Mouse (Mus musculus) embryonic facial prominence, embryonic 15.5 days (tissue): Measurements from ENCODE around the gene Sost. TPM values are rescaled to one million over a fixed set of nuclear protein-coding genes. Genes with fewer than 3 reads are reported as not detected.

Experiments used
- ATAC-seq: fragments of 200-750 bp; cut with Nextera tagmentation; 2 replicates; pipeline ENCODE4 v1.8.0; 2017; ENCODE audit warnings: low read depth, moderate TSS enrichment; ENCODE audit not compliant: insufficient number of reproducible peaks, low FRiP score, low TSS enrichment
- H3K27ac ChIP-seq: fragments of 300-500 bp; sonication (generic); replicated peaks from 2 replicates; pipeline ENCODE4 v1.5.1; 2015; ENCODE audit warnings: mild to moderate bottlenecking, inconsistent platforms
- H3K27me3 ChIP-seq: fragments of 300-500 bp; sonication (generic); 2 replicates; pipeline ENCODE4 v1.6.1; 2015; ENCODE audit warnings: inconsistent platforms
- H3K36me3 ChIP-seq: fragments of 300-500 bp; sonication (generic); 2 replicates; pipeline ENCODE4 v1.6.1; 2015; ENCODE audit warnings: mild to moderate bottlenecking, inconsistent platforms
- H3K4me1 ChIP-seq: fragments of 300-500 bp; sonication (generic); 2 replicates; pipeline ENCODE4 v1.6.1; 2015; ENCODE audit warnings: inconsistent platforms
- H3K4me2 ChIP-seq: fragments of 300-500 bp; sonication (generic); replicated peaks from 2 replicates; pipeline ENCODE4 v1.6.1; 2015; ENCODE audit warnings: mild to moderate bottlenecking, inconsistent platforms
- H3K4me3 ChIP-seq: fragments of 300-500 bp; sonication (generic); replicated peaks from 2 replicates; pipeline ENCODE4 v1.5.1; 2015; ENCODE audit warnings: mild to moderate bottlenecking, inconsistent platforms
- H3K9ac ChIP-seq: fragments of 300-500 bp; sonication (generic); 2 replicates; pipeline ENCODE4 v1.6.1; 2015; ENCODE audit warnings: inconsistent platforms
- H3K9me3 ChIP-seq: fragments of 300-500 bp; sonication (generic); replicated peaks from 2 replicates; pipeline ENCODE4 v1.6.1; 2016; ENCODE audit warnings: inconsistent platforms
- WGBS: fragments of 180-500 bp; shearing (Covaris S2); methylation state at CpG from one replicate; pipeline ENCODE4 v1.1.7; 2015; 5-methylcytosine and 5-hydroxymethylcytosine counted together
- polyA plus RNA-seq: library from polyadenylated mRNA; unstranded; fragments of >200 nt; fragmentation: Nextera tagmentation; extraction: Ambion mirVana; gene quantifications from 2 replicates; pipeline ENCODE4 v1.2.1, GENCODE M21; 2015

The Sost gene
- polyA plus RNA-seq, result 0.23 and 0.49 TPM in 2 replicates

GRCm38 (mm10) chr11:101966965-101967614 is at the start of gene Sost:
Gene Sost, minus strand, starts transcription at chr11:101967015.
- Histone ChIP-seq H3K9ac (no peak within 1 kb of the TSS), H3K9me3 (no peaks in the 10 kb centered on the region), H3K27ac (no peak within 1 kb of the TSS), H3K36me3 (no peaks in the 10 kb centered on the region), H3K4me2 (no peak within 1 kb of the TSS), H3K27me3 (peaks cover 56% of the 10 kb centered on the region), H3K4me3 (no peak within 1 kb of the TSS), H3K4me1 (peaks cover 30% of the 10 kb centered on the region)
- no peak for ATAC-seq
- WGBS, result 27% methylated on average over 10 of the region's 10 CpGs

DNA sequence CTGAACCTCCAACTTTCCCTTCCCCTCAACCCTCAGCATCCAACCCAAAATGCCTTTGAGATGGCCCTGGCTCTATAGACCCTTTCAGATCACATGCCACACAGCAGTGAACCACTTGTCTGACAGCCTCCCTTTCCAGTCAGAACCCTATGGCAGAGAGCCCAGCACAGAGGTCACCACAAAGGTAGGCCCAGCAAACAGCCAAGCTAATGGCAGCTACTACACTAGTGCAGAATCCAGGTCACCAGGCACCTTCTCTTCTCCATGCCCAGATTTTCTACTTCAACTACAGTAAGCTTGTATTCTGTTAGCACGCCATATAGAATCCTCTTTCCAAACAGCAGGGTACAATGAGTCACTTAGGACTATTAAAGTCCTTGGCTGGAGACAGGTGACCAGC is 49.3 kb upstream of the Sost start:
- ATAC-seq, result no peak
- Histone ChIP-seq H3K9me3 (no peaks in the 10 kb centered on the region), H3K4me3 (no peak overlapping the region), H3K27ac (no peak overlapping the region), H3K9ac (no peak overlapping the region), H3K27me3 (no peaks in the 10 kb centered on the region), H3K4me2 (no peak overlapping the region), H3K4me1 (no peaks in the 10 kb centered on the region), H3K36me3 (no peaks in the 10 kb centered on the region)
- 97% methylated on average over 1 of the region's 1 CpGs for WGBS

DNA sequence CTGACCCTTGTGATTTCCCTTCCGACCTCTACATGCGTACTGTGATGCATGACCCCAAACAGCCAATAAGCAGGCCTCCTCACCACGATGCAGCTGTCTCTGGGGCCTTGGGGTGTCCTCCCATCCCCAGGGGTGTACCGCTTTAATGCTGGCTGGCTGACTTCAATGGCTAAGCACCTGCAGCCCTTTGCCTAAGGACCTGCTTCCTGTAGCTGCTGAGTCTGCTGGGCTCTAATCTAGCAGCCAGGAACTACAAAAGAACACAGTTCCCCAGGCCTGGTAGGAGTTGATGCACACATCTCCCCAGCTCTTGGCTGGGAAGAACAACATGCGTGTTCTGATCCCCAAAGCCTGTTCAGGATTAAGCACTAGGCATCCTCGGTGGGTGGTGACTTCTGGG is 48.7 kb upstream of the Sost start:
- WGBS, result 61% methylated on average over 6 of the region's 6 CpGs
- H3K36me3 ChIP-seq, result no peaks in the 10 kb centered on the region
- H3K4me3 ChIP-seq, result no peak overlapping the region
- ATAC-seq, result no peak
- H3K27ac ChIP-seq, result no peak overlapping the region
- no peak overlapping the region for H3K4me2 ChIP-seq
- no peaks in the 10 kb centered on the region for H3K27me3 ChIP-seq
- no peaks in the 10 kb centered on the region for H3K4me1 ChIP-seq
- H3K9ac ChIP-seq, result no peak overlapping the region
- no peaks in the 10 kb centered on the region for H3K9me3 ChIP-seq

- no peaks in the 10 kb centered on the region for H3K9me3 ChIP-seq
- ATAC-seq, result no peak
- no peak overlapping the region for H3K27ac ChIP-seq
- WGBS, result 91% methylated on average over 8 of the region's 8 CpGs
- no peak overlapping the region for H3K4me2 ChIP-seq
- H3K36me3 ChIP-seq, result no peaks in the 10 kb centered on the region
- H3K27me3 ChIP-seq, result no peaks in the 10 kb centered on the region
- no peak overlapping the region for H3K9ac ChIP-seq
- no peaks in the 10 kb centered on the region for H3K4me1 ChIP-seq
- no peak overlapping the region for H3K4me3 ChIP-seq
Measured at GRCm38 (mm10) chr11:102013201-102013600, 46.4 kb upstream of the Sost start.

DNA sequence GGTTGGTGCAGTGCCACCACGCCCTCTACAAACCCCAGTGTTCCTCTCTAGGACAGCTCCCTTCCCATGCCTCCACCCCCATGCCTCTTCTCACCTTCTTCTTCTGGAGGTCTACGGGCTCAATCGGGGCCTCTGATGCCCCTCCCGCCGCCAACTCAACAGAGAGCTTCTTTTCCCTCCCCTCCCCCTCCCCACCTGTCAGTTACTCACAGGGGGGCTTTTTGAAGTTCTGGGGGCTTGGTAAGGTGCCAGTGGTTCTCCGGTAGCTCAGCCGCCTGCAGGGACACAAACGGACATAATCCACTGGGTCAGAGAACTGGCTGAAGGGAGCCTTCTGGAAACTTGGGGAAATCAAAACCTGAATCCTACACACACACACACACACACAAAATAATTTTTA is 44.7 kb upstream of the Sost start:
- H3K4me3 ChIP-seq, result no peak overlapping the region
- ATAC-seq, result no peak
- no peaks in the 10 kb centered on the region for H3K36me3 ChIP-seq
- no peaks in the 10 kb centered on the region for H3K4me1 ChIP-seq
- 73% methylated on average over 8 of the region's 8 CpGs for WGBS
- no peak overlapping the region for H3K9ac ChIP-seq
- no peak overlapping the region for H3K27ac ChIP-seq
- no peaks in the 10 kb centered on the region for H3K9me3 ChIP-seq
- no peak overlapping the region for H3K4me2 ChIP-seq
- H3K27me3 ChIP-seq, result no peaks in the 10 kb centered on the region

- no peaks in the 10 kb centered on the region for H3K4me1 ChIP-seq
- H3K27me3 ChIP-seq, result no peaks in the 10 kb centered on the region
- WGBS, result 65% methylated on average over 13 of the region's 13 CpGs
- H3K27ac ChIP-seq, result no peak overlapping the region
- no peak for ATAC-seq
- no peaks in the 10 kb centered on the region for H3K36me3 ChIP-seq
- H3K4me3 ChIP-seq, result no peak overlapping the region
- no peaks in the 10 kb centered on the region for H3K9me3 ChIP-seq
- H3K4me2 ChIP-seq, result no peak overlapping the region
- H3K9ac ChIP-seq, result no peak overlapping the region
Measured at GRCm38 (mm10) chr11:102010140-102010539, 43.3 kb upstream of the Sost start.

DNA sequence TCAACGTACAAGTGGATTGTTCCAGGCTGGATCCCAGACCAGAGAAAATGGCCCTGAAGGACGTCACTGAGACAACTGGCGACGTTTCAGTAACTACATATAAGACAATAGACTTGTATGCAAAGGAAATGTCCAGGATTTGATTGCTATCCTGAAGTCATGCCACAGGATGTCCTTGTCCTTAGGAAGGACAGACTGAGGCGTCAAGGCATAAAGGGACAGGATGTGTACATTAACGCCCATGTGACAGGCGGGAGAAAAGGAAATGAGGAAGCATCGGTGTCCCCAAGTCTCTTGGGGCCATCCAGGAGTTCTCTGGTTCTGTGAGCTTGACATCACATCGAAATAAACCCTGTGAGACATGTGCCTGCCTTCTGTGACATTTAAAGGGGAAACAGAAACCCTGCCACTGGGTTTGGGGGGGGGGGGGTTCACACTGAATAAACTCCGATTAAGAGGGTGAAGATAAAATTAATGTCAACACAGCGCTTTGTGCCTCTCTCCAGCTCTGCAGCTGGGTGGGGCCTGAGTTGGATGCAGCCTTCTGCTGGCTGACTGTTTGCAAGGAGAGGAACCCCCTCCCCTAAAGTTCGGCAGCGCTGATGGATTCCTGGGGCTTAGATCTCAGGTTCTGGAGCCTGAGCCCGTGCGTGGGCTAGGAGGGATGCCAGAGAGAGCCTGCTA is 42.3 kb upstream of the Sost start:
- Histone ChIP-seq H3K9me3 (no peaks in the 10 kb centered on the region), H3K4me1 (no peaks in the 10 kb centered on the region), H3K4me3 (no peak overlapping the region), H3K36me3 (no peaks in the 10 kb centered on the region), H3K27me3 (no peaks in the 10 kb centered on the region), H3K9ac (no peak overlapping the region), H3K27ac (no peak overlapping the region), H3K4me2 (no peak overlapping the region)
- 74% methylated on average over 15 of the region's 15 CpGs for WGBS
- no peak for ATAC-seq

DNA sequence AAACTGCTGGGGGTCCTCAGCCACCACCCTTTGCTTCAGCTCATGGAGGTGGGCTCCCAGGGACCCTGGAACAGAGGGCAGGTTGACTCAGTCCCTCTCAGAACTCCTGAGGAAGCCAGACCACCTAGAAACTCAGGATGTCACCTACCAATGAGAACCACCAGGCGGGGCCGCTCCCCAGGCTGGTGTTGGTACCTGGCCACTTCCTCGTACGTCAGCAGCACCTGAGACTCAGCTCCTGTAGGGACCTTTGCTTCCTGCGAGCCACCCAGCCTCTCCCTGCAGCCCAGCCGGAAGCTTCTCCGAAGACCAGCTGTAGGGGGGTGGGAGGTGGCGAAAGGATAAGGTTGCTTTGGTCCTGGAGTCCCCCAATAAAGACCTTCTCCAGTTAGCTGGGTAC is 41.6 kb upstream of the Sost start:
- Histone ChIP-seq H3K4me1 (no peaks in the 10 kb centered on the region), H3K27ac (no peak overlapping the region), H3K4me2 (no peak overlapping the region), H3K4me3 (no peak overlapping the region), H3K36me3 (no peaks in the 10 kb centered on the region), H3K9ac (no peak overlapping the region), H3K9me3 (no peaks in the 10 kb centered on the region), H3K27me3 (no peaks in the 10 kb centered on the region)
- no peak for ATAC-seq
- WGBS, result 91% methylated on average over 8 of the region's 8 CpGs

- Histone ChIP-seq H3K4me2 (no peak overlapping the region), H3K27me3 (no peaks in the 10 kb centered on the region), H3K4me3 (no peak overlapping the region), H3K27ac (no peak overlapping the region), H3K9me3 (no peaks in the 10 kb centered on the region), H3K36me3 (no peaks in the 10 kb centered on the region), H3K4me1 (no peaks in the 10 kb centered on the region), H3K9ac (no peak overlapping the region)
- no peak for ATAC-seq
- WGBS, result 77% methylated on average over 5 of the region's 5 CpGs
Measured at GRCm38 (mm10) chr11:102006688-102007087, 39.9 kb upstream of the Sost start.

GRCm38 (mm10) chr11:102006271-102006670 is 39.5 kb upstream of the Sost start:
- H3K36me3 ChIP-seq, result no peaks in the 10 kb centered on the region
- no peaks in the 10 kb centered on the region for H3K27me3 ChIP-seq
- H3K9ac ChIP-seq, result no peak overlapping the region
- no peak overlapping the region for H3K4me3 ChIP-seq
- no peaks in the 10 kb centered on the region for H3K9me3 ChIP-seq
- no peak overlapping the region for H3K27ac ChIP-seq
- ATAC-seq, result no peak
- H3K4me2 ChIP-seq, result no peak overlapping the region
- H3K4me1 ChIP-seq, result no peaks in the 10 kb centered on the region
- WGBS, result 71% methylated on average over 9 of the region's 9 CpGs

DNA sequence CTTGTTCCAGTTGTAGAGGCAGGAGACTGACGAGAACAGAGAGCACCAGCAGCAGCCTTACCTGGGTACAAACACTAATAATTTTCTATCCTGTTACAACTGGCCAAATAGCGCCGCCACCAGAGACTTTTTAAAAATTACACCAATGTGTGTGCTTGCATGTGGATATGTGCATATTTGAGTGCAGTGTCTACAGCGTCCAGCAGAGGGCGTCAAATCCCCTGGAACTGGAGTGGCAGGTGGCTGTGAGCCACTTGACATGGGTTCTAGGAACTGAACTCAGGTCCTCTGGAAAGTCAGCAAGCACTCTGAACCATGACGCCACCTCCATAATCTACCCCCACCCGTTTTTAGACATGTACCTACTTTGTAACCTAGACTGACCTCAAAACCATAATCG is 37.4 kb upstream of the Sost start:
- H3K9me3 ChIP-seq, result no peaks in the 10 kb centered on the region
- ATAC-seq, result no peak
- no peak overlapping the region for H3K9ac ChIP-seq
- H3K36me3 ChIP-seq, result no peaks in the 10 kb centered on the region
- WGBS, result 92% methylated on average over 8 of the region's 8 CpGs
- no peak overlapping the region for H3K4me2 ChIP-seq
- no peaks in the 10 kb centered on the region for H3K27me3 ChIP-seq
- no peak overlapping the region for H3K27ac ChIP-seq
- H3K4me1 ChIP-seq, result no peaks in the 10 kb centered on the region
- H3K4me3 ChIP-seq, result no peak overlapping the region

DNA sequence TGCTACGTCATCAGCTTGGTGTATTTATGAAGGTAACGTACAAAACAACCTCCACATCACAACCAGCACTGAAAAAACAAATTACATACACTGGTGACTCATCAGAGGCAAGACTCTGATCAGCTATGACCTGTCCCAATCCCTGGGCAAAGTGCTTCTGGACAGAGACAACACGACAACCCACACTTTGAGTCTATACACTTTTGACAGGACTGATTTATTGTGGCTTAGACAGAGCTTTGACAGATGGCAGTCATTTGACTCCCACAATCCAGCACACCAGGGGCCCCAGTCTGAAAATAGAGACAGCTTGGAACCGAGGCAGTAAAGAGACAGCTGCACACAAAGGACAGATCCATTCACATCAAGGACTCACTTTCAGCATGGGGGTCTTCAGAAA is 32.7 kb upstream of the Sost start:
- Histone ChIP-seq H3K27me3 (no peaks in the 10 kb centered on the region), H3K36me3 (no peaks in the 10 kb centered on the region), H3K4me3 (no peak overlapping the region), H3K4me1 (peaks cover 8% of the 10 kb centered on the region; the same call in 1 of the 2 replicates), H3K9me3 (no peaks in the 10 kb centered on the region), H3K9ac (no peak overlapping the region), H3K4me2 (no peak overlapping the region), H3K27ac (no peak overlapping the region)
- 41% methylated on average over 4 of the region's 4 CpGs for WGBS
- ATAC-seq, result no peak
